Comparison of ENCODE assay signal across 8 mouse cellular contexts in genomic region chr4:117914591-117915442, GRCm38 (mm10). TPM values are rescaled to one million over a fixed set of nuclear protein-coding genes. Genes with fewer than 3 reads are reported as not detected.
A peak's percentile ranks its signal among the peaks of the same experiment; 100 is the strongest.
DNase-seq lines count a peak whose midpoint lies in the region; ATAC-seq and TF ChIP-seq lines count a peak whose summit lies in the region.

Ipo13 (minus strand) TSS chr4:117914999.

- peak; percentile 95 for ATAC-seq in kidney, embryonic 15.5 days (replicated peaks; ENCODE audit: low FRiP score)
- ATAC-seq in monocyte, adult 5-6 weeks (replicated peaks; ENCODE audit: insufficient number of reproducible peaks, low FRiP score, low TSS enrichment, poor library complexity, severe bottlenecking): peak; percentile 87

- no peak for TF ChIP-seq CTCF in bone marrow macrophage, adult 2 months (IDR thresholded peaks at IDR 0.05; ENCODE audit: low read depth, low read length)
- no peak for TF ChIP-seq CTCF in embryonic fibroblast, embryonic 13.5 days (IDR thresholded peaks at IDR 0.05; ENCODE audit: borderline replicate concordance, insufficient read depth, low read length)

- DNase-seq in A20 (ENCODE audit: low read depth, low spot score): peak; percentile 98
- DNase-seq in heart, embryonic 10.5 days (ENCODE audit: low spot score): peak; percentile 97
- DNase-seq in liver: peak; percentile 93
- peak; percentile 91 to 95 for DNase-seq in spleen, postnatal 4 days (ENCODE audit: low spot score in 2 of 2)

- H3K27ac ChIP-seq in bone marrow macrophage, adult 2 months (ENCODE audit: insufficient read depth, low read depth, low read length): peak within 1 kb of the TSS; percentile 98
- H3K27ac ChIP-seq in embryonic fibroblast, embryonic 13.5 days (ENCODE audit: insufficient read depth, low read length): peak within 1 kb of the TSS; percentile 58
- H3K27ac ChIP-seq in heart, embryonic 10.5 days: peak within 1 kb of the TSS; percentile 100
- peak within 1 kb of the TSS; percentile 82 for H3K27ac ChIP-seq in kidney, embryonic 15.5 days

- peak within 1 kb of the TSS; percentile 79 for H3K4me3 ChIP-seq in bone marrow macrophage, adult 2 months (ENCODE audit: insufficient read depth, low read length)
- H3K4me3 ChIP-seq in embryonic fibroblast, embryonic 13.5 days (ENCODE audit: insufficient read depth, low read length): peak within 1 kb of the TSS; percentile 82
- peak within 1 kb of the TSS; percentile 84 for H3K4me3 ChIP-seq in heart, embryonic 10.5 days
- H3K4me3 ChIP-seq in kidney, embryonic 15.5 days (replicated peaks): peak within 1 kb of the TSS; percentile 81

- no peaks in the 10 kb centered on the region for H3K9me3 ChIP-seq in heart, embryonic 10.5 days
- H3K9me3 ChIP-seq in kidney, embryonic 15.5 days (replicated peaks): no peaks in the 10 kb centered on the region

- TF ChIP-seq POLR2A in bone marrow macrophage, adult 2 months (IDR thresholded peaks at IDR 0.05; ENCODE audit: borderline replicate concordance, low read depth, low read length): no peak
- TF ChIP-seq POLR2A in embryonic fibroblast, embryonic 13.5 days (IDR thresholded peaks at IDR 0.05; ENCODE audit: low read depth, low read length): peak; percentile 87

- peak within 1 kb of the TSS; percentile 95 for H3K4me2 ChIP-seq in kidney, embryonic 15.5 days

- peak within 1 kb of the TSS; percentile 69 for H3K9ac ChIP-seq in kidney, embryonic 15.5 days

- H3K4me1 ChIP-seq in bone marrow macrophage, adult 2 months (ENCODE audit: control insufficient read depth, insufficient read depth, low read length): peaks cover 48% of the 10 kb centered on the region
- H3K4me1 ChIP-seq in embryonic fibroblast, embryonic 13.5 days (ENCODE audit: control insufficient read depth, insufficient read depth, low read length): no peaks in the 10 kb centered on the region; the same call in 1 of the 2 replicates
- peaks cover 56% of the 10 kb centered on the region for H3K4me1 ChIP-seq in heart, embryonic 10.5 days
- H3K4me1 ChIP-seq in kidney, embryonic 15.5 days: peaks cover 31% of the 10 kb centered on the region

- no peaks in the 10 kb centered on the region for H3K27me3 ChIP-seq in heart, embryonic 10.5 days (ENCODE audit: insufficient read depth, poor library complexity, severe bottlenecking)
- H3K27me3 ChIP-seq in kidney, embryonic 15.5 days: no peaks in the 10 kb centered on the region

- under 1% methylated on average over 61 of the region's 61 CpGs for WGBS in heart, embryonic 10.5 days
- WGBS in kidney, embryonic 15.5 days: under 1% methylated on average over 61 of the region's 61 CpGs

- H3K36me3 ChIP-seq in heart, embryonic 10.5 days: peaks cover 22% of the 10 kb centered on the region
- peaks cover 26% of the 10 kb centered on the region for H3K36me3 ChIP-seq in kidney, embryonic 15.5 days

RNA-seq across cellular contexts. Expression of gene Ipo13, which starts in this region (rescaled TPM):
- 77.8 and 95.3 TPM in 2 replicates for polyA plus RNA-seq in bone marrow macrophage, adult 2 months (2012; ENCODE audit: insufficient read depth, insufficient read length, missing spikeins)
- 44.3 and 45.6 TPM in 2 replicates for polyA plus RNA-seq in embryonic fibroblast, embryonic 13.5 days (2011; ENCODE audit: insufficient read length, low read depth, missing spikeins)
- 45.9 and 57.1 TPM in 2 replicates for polyA plus RNA-seq in heart, embryonic 10.5 days (2016; fragmentation: Nextera tagmentation; extraction: Ambion mirVana)
- polyA plus RNA-seq in kidney, embryonic 15.5 days (2015; fragmentation: Nextera tagmentation; extraction: Ambion mirVana): 39.8 and 47.3 TPM in 2 replicates
- 4.4 to 15.6 TPM (median 7.5 TPM) in 3 replicates for total RNA-seq in monocyte, adult 5-6 weeks (2017)

Comparison
In these comparisons a context has a peak if more than half of its experiments do, and no peak if none do; other contexts are left out.
1. Peak in every context shown above with its lines: DNase-seq, ATAC-seq, H3K4me3 ChIP-seq and H3K27ac ChIP-seq.